Mouse (Mus musculus) kidney, postnatal 0 days (tissue): ENCODE data around the gene Fes. TPM values are rescaled to one million over a fixed set of nuclear protein-coding genes. Genes with fewer than 3 reads are reported as not detected.
A peak's percentile ranks its signal among the peaks of the same experiment; 100 is the strongest.

Experiments
- ATAC-seq: fragments of 200-750 bp; cut with Nextera tagmentation; replicated peaks from 2 replicates; pipeline ENCODE4 v1.8.0; 2017; ENCODE audit warnings: low read depth, moderate number of reproducible peaks, moderate TSS enrichment, moderate library complexity; ENCODE audit not compliant: low FRiP score
- DNase-seq: peaks from one replicate; pipeline ENCODE4 v3.0.0-alpha.2; 2016; ENCODE audit warnings: low spot score
- H3K27ac ChIP-seq: fragments of 300-500 bp; sonication (generic); 2 replicates; pipeline ENCODE4 v1.5.1; 2014; ENCODE audit warnings: mild to moderate bottlenecking
- H3K27me3 ChIP-seq: fragments of 300-500 bp; sonication (generic); 2 replicates; pipeline ENCODE4 v1.6.1; 2014; ENCODE audit warnings: low read length, mixed read lengths; ENCODE audit not compliant: insufficient read depth
- H3K36me3 ChIP-seq: fragments of 300-500 bp; sonication (generic); 2 replicates; pipeline ENCODE4 v1.6.1; 2014; ENCODE audit warnings: low read length, mixed read lengths; ENCODE audit not compliant: insufficient read depth
- H3K4me1 ChIP-seq: fragments of 300-500 bp; sonication (generic); replicated peaks from 2 replicates; pipeline ENCODE4 v1.6.1; 2014; ENCODE audit warnings: antibody characterized with exemption, low read length, mixed read lengths; ENCODE audit not compliant: insufficient read depth
- H3K4me2 ChIP-seq: fragments of 300-500 bp; sonication (generic); 2 replicates; pipeline ENCODE4 v1.6.1; 2014; ENCODE audit warnings: mild to moderate bottlenecking, low read length, moderate library complexity, mixed read lengths
- H3K4me3 ChIP-seq: fragments of 300-500 bp; sonication (generic); replicated peaks from 2 replicates; pipeline ENCODE4 v1.5.1; 2014; ENCODE audit warnings: low read depth, low read length
- H3K9ac ChIP-seq: fragments of 300-500 bp; sonication (generic); 2 replicates; pipeline ENCODE4 v1.6.1; 2014; ENCODE audit warnings: low read depth, low read length
- H3K9me3 ChIP-seq: fragments of 300-500 bp; sonication (generic); replicated peaks from 2 replicates; pipeline ENCODE4 v1.6.1; 2016; ENCODE audit warnings: low read length, inconsistent platforms, mixed read lengths
- CTCF ChIP-seq: IDR thresholded peaks from 2 replicates; pipeline ENCODE4 v1.5.1; 2016; ENCODE audit warnings: antibody characterized with exemption, low read depth, mild to moderate bottlenecking, moderate library complexity
- WGBS: fragments of 180-500 bp; shearing (Covaris S2); extraction: QIAGEN DNeasy Blood & Tissue Kit; methylation state at CpG from one replicate; pipeline ENCODE4 v1.1.7; 2014; 5-methylcytosine and 5-hydroxymethylcytosine counted together
- polyA plus RNA-seq: library from polyadenylated mRNA; unstranded; fragments of >200 nt; fragmentation: Nextera tagmentation; extraction: Ambion mirVana; gene quantifications from 2 replicates; pipeline ENCODE4 v1.2.1, GENCODE M21; 2015

Fes gene
- polyA plus RNA-seq, 1 experiment from 2014 or later, result 12.4 TPM

DNA sequence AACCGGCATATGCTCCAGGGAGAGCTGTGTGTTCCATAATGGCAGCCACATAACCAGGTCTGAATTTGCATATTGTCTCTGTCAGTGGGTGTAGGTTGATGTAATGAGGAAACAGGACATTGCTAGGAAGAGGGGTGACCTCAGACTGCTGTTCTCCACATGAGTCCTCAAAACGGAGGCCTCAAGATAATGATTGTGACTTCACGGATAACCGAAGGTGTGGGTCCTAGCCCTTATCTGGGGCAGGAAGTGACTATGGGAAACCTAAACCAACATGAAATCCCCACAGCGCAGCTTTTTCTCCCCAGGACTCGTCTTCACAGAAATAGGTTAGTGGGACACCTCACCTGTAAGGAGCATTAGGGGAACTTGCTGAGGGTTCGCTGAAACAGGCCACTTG, 29.2 kb upstream of the Fes start:
- Histone ChIP-seq H3K36me3 (no peaks in the 10 kb centered on the region), H3K9ac (no peak overlapping the region), H3K4me2 (no peak overlapping the region), H3K27ac (no peak overlapping the region), H3K4me1 (no peaks in the 10 kb centered on the region), H3K9me3 (no peaks in the 10 kb centered on the region), H3K4me3 (no peak overlapping the region), H3K27me3 (no peaks in the 10 kb centered on the region)
- ATAC-seq (no peak), DNase-seq (no peak)
- no peak for TF ChIP-seq CTCF
- WGBS, result 88% methylated on average over 7 of the region's 7 CpGs

DNA sequence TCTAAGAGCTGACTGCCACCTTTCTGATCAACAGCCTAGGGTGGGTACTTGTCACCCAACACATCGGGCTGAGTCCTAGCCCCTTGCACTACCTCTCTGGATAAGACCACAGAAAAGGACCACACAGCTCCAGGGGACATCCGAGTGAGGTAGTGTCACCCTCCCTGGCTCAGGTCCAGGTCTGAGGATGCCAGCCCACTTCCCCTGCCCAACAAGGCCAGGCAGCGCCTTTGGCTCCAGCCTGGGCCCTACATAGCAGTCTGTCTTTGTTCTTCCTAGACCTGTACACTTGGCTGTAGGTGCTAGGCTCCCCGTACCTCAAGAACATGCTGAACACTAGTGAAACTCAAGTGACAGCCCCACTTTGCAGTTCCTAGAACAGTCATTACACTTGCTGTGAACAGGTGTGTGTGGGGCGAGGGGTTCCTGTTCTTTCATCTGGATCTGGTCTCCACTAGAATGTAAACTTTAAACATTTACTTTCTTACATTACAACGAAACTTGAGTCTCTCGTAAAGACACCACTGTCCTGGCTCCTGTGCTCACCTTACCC, 26.6 kb upstream of the Fes start:
- Histone ChIP-seq H3K9me3 (no peaks in the 10 kb centered on the region), H3K4me2 (no peak overlapping the region), H3K27me3 (no peaks in the 10 kb centered on the region), H3K27ac (no peak overlapping the region), H3K4me3 (no peak overlapping the region), H3K9ac (no peak overlapping the region), H3K36me3 (no peaks in the 10 kb centered on the region), H3K4me1 (no peaks in the 10 kb centered on the region)
- TF ChIP-seq CTCF, result no peak
- DNase-seq (no peak), ATAC-seq (no peak)
- WGBS, result 71% methylated on average over 7 of the region's 7 CpGs

DNA sequence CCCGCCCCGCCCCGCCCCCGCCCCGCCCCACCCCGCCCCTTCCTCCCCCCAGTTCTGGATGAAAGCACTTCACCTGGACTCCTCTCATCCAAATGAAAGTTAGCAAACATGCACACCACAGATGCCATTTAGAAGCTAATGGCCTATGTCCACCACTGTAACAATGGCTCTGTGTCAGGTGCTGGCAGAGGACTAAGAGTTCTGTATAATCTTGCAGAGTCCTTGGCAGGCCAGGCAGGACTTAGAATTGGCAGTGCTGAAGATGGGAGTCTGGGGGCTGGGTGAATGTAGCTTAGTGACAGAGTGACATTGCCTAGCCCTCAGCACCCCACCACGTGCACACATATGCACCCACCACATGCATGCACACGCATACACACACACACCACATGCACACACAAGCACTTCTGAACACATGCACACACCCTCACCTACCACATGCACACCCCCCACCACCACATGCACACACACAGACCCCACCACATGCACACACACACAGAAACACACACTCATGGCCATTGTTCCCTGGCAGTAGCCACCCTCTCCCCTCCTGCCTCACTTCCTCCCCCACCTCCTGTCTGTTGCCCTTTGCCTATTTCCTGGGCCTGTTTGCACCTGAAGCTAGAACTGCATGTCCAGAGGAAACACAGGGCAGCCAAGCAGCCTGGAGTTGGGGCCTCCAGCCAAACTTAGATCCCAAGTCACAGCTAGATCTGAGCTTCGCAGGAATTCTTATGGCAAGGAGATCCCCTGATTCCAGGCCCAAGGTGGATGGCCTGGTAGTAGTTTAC, 26.0 kb upstream of the Fes start:
- no peak overlapping the region for H3K27ac ChIP-seq

DNA sequence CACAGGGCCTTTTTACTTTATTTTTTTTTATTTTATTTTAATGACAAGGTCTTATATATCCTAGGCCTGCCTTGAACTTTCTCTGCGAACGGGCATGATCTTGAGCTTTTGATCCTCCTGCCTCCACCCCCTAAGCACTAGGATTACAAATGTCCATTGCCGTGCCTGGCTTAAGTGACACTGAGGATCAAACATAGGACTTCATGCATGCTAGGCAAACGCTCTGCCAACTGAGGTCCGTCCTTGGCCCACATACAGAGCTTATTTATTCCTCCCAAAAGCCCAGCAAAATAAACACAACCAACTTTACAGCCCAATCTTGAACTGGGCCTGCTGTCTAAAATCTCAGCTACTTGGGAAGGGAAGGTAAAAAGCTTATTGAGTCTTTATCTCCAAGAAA, 25.0 kb upstream of the Fes start:
- no peak overlapping the region for H3K9ac ChIP-seq
- no peak for TF ChIP-seq CTCF
- H3K9me3 ChIP-seq, result no peaks in the 10 kb centered on the region
- no peaks in the 10 kb centered on the region for H3K36me3 ChIP-seq
- ATAC-seq (no peak), DNase-seq (no peak)
- H3K4me3 ChIP-seq, result no peak overlapping the region
- H3K4me1 ChIP-seq, result no peaks in the 10 kb centered on the region
- H3K27ac ChIP-seq, result no peak overlapping the region
- no peaks in the 10 kb centered on the region for H3K27me3 ChIP-seq
- 55% methylated on average over 5 of the region's 5 CpGs for WGBS
- no peak overlapping the region for H3K4me2 ChIP-seq

More for the DNA sequence above, 26.0 kb upstream of the Fes start:
- ATAC-seq, result peak; percentile 44
- no peaks in the 10 kb centered on the region for H3K9me3 ChIP-seq
- no peak overlapping the region for H3K4me2 ChIP-seq
- H3K4me1 ChIP-seq, result no peaks in the 10 kb centered on the region
- WGBS, result 66% methylated on average over 9 of the region's 9 CpGs
- no peaks in the 10 kb centered on the region for H3K27me3 ChIP-seq
- H3K4me3 ChIP-seq, result no peak overlapping the region
- no peaks in the 10 kb centered on the region for H3K36me3 ChIP-seq
- no peak for DNase-seq
- no peak overlapping the region for H3K9ac ChIP-seq
- TF ChIP-seq CTCF, result no peak

DNA sequence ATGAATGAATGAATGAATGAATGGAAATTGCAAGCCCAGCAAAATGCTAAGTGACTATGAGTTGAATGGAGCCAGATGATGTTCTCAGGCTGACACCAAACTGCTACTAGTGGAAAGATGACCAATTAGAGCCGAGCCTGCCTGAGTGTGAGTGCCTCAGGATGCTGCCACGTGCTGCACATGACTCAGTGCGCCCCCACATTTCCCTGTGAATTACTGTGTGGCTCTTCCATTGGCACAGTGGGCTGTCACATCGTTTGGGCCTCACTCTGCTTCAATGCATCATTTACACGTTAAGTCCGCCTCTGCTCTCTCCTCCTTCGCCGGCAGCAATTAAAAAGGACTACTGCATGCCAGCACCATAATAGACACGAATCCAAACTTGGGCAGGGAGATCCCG, 24.5 kb upstream of the Fes start:
- no peak for DNase-seq
- Histone ChIP-seq H3K27me3 (no peaks in the 10 kb centered on the region), H3K27ac (no peak overlapping the region), H3K4me1 (no peaks in the 10 kb centered on the region), H3K4me3 (no peak overlapping the region), H3K36me3 (no peaks in the 10 kb centered on the region), H3K9ac (no peak overlapping the region), H3K4me2 (no peak overlapping the region), H3K9me3 (no peaks in the 10 kb centered on the region)
- TF ChIP-seq CTCF, result no peak
- WGBS, result 58% methylated on average over 10 of the region's 10 CpGs
- no peak for ATAC-seq

DNA sequence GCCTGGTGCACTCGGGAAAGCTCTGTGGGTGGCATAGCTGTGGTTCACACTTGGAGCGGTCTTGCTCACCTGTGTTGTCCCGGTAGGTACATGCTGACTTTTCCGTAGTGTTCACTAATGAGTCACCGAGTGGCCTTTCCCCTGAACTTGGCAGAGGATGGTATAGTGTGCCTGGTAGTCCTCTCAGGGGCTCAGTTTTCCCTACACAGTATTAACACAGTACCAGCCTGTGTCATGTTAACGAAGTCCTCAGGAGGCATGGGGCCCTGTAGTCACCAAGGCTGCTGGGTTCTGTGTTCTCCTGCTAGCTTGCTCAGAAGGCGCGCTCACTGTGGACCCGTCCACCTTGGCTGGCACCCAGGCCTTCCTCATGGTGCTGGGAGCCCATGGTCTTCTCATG, 22.6 kb upstream of the Fes start:
- Histone ChIP-seq H3K9ac (no peak overlapping the region), H3K36me3 (no peaks in the 10 kb centered on the region), H3K27me3 (no peaks in the 10 kb centered on the region), H3K4me2 (no peak overlapping the region), H3K9me3 (no peaks in the 10 kb centered on the region), H3K4me1 (no peaks in the 10 kb centered on the region), H3K27ac (no peak overlapping the region), H3K4me3 (no peak overlapping the region)
- DNase-seq, result no peak
- no peak for TF ChIP-seq CTCF
- WGBS, result 75% methylated on average over 9 of the region's 9 CpGs
- no peak for ATAC-seq
